Mouse (Mus musculus) retina, postnatal 7 days (tissue): ENCODE data around the gene Hmcn1.

Source experiments
- DNase-seq: peaks from one replicate; pipeline ENCODE4 v3.0.0-alpha.2; 2012; ENCODE audit warnings: low read depth, low spot score

Gene Hmcn1

DNA sequence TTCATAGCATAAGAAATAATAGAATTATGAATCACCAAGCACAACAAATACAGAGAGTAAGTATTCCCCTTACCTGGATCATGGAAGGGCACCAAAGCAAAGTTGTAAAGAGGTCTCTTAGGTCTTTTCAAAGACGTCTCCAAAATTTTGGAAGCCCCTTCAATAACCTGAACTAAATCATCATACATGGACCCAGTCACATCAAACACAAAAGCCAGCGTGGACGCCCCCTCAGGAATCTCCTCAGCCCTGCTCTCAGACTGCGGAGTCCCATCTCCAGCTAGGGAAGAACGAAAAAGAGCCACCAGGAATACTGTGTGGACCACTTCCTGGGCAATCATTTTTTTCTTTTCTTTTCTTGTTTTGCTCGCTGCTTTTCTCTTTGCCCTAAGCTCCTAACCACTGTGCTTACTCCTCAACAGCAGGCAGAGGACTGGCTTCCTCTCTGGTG, 499 bp downstream of the Hmcn1 start:
- DNase-seq = no peak

GRCm38 (mm10) chr1:150991745-150992554, 1.3 kb downstream of the Hmcn1 start:
- DNase-seq = no peak

DNA sequence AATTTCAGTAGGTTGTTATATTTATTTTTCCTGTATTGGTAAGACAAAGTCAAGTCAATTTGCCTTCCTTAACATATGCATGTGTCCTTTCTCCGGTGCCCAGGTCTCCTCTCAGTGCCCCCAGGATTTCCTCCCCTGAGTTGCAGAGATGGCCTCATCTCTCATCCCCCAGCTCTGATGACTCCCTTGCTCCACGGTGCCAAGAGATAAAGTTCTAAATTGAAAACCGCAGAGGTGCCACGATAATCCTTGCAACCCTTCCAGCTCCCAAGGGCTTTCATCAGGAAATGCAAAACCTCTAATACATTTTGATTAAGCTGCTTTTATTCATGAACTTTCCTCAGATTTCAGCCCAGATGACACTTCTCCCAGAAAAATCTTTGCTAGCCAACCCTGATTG, 8.3 kb downstream of the Hmcn1 start:
- DNase-seq = no peak

- no peak for DNase-seq
Observed at GRCm38 (mm10) chr1:150984092-150984503, 9.1 kb downstream of the Hmcn1 start.

DNA sequence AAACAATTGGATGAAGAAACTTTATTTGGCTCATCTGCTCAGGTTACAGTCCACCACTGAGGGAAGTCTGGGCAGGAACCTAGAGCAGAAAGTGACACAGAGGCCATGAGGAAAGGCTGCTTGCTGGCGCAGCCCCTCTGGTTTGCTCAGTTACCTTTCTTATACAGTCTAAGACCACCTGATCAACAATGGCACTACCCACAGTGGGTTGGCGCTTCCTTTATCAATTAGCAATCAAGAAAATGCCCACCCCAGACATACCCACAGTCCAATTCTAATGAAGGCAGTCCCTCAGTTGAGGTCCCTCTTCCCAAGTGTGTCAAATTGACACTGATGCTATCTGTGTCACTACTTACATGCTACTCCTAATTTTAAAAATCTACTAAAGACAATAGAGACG, 14.6 kb downstream of the Hmcn1 start:
- DNase-seq = no peak

- DNase-seq = no peak
Observed at GRCm38 (mm10) chr1:150976263-150976662, 17.0 kb downstream of the Hmcn1 start.

GRCm38 (mm10) chr1:150959486-150960074, 33.7 kb downstream of the Hmcn1 start:
- no peak for DNase-seq

GRCm38 (mm10) chr1:150951004-150951403, 42.2 kb downstream of the Hmcn1 start:
- DNase-seq = no peak

GRCm38 (mm10) chr1:150950046-150950445, 43.2 kb downstream of the Hmcn1 start:
- DNase-seq = peak; percentile 5

DNA sequence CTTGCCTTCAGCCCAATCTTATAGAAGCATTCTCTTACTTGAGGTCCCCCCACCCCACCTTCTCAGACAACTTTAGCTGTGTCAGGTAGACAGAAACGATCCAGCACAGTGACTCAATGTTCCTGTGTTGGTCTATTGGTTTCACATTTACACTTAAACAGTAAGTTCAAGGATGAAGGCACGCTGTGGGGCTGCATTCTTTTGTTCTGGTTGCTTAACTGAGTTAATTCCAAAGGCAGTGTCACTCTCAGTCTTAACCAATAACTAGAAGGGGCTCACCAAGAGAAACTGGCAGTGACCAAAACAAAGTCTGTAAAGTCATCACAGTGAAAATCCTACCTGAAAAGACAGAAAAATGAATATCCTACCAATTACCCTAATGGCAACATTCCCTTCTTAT, 44.3 kb downstream of the Hmcn1 start:
- DNase-seq = no peak

DNA sequence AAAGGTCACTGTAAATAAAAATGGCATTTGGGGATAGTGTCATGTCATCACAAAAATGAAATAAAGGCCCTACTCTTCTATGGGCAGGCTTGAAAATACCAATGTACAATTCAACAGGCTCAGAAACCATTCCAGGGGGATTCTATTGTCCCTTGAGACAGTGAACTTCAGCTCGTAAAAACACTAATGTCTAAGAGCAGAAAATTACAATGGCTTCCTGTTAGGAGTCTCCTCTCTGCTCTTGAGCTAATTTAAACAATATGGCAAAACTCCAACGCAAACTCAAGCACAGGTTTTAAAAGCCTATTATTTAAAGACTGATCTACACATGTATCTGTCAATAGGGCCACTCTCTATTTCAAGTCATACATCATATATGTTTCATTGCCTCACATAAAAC, 49.6 kb downstream of the Hmcn1 start:
- no peak for DNase-seq

DNA sequence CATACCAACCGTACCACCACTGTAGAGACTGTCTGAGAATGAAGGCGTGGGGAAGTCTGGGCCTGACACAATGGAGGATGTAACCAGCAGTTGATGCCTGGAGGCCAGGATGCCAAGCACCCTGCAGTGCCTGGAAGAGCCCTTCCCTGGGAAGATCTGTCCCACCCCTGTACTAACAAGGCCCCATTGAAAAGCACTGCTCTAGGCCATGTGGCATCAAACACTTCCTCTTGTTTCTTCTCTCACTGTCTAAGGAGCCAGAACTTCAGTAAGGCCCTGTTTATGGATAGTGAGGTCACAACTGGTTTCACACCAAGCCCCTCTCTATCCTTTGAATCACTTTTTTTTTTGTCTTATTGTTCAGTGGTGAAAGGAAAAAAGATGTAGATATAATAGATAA, 51.1 kb downstream of the Hmcn1 start:
- no peak for DNase-seq

- no peak for DNase-seq
Observed at GRCm38 (mm10) chr1:150936821-150937220, 56.4 kb downstream of the Hmcn1 start.

DNA sequence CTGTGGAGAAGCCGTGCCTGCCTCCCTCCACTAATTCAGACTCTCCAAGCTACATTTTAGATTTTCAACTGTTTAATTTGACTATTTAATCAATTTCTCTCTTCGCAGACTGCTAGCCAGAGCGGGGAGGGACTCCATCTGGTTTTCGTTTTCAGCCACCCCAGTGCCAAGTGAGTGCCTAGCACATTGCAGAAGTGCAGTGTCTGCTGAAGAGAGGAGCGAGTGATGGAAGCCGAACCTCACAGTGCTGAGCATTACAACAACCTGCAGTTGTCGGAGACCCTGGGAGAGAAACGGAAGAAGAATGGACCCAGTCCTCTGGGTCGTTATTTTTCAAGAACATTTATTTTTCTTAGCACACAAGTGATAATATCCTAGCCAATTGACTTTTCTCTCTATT, 59.6 kb downstream of the Hmcn1 start:
- no peak for DNase-seq

- DNase-seq = no peak
Observed at GRCm38 (mm10) chr1:150920860-150921259, 72.4 kb downstream of the Hmcn1 start.

DNA sequence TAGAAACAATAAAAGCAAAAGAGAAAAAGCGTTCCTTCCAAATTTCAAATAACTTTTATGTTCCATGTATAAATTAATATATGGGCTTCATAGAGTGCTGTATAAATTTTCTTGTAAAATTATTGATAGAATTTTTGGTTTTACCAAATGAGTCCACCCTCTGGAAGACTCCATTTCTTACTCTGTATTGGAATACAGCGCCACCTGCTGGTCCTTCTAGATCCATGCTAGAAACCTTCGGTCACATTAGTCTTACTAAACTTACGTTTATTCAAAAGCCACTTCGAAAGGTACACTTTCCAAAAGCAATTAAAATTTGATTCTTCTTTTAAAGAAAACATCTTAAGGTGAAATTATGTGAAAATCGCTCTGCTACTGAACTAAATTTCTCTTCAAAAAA, 73.0 kb downstream of the Hmcn1 start:
- DNase-seq = peak; percentile 25

DNA sequence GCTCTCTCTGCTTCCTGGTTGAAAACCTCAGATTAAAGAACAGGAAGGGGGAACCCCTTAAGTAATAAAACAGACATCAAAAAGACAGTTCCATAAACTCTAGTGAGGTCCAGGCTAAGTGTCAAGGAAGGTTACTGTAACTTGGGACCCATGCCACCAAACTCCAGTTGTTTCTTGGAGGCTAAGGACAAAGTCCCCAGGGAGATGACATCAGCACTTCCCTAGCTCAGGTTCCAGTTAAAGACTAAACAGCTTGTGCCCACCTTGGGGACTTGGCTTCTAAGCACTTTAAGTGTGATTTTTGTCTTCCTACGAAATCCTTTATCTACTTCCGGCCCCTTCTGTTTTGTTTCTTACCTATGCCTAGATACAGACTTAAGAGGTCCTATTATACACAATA, 78.3 kb downstream of the Hmcn1 start:
- DNase-seq = no peak

- no peak for DNase-seq
Observed at GRCm38 (mm10) chr1:150913586-150914136, 79.6 kb downstream of the Hmcn1 start.

GRCm38 (mm10) chr1:150909642-150910041, 83.6 kb downstream of the Hmcn1 start:
- DNase-seq = no peak

DNA sequence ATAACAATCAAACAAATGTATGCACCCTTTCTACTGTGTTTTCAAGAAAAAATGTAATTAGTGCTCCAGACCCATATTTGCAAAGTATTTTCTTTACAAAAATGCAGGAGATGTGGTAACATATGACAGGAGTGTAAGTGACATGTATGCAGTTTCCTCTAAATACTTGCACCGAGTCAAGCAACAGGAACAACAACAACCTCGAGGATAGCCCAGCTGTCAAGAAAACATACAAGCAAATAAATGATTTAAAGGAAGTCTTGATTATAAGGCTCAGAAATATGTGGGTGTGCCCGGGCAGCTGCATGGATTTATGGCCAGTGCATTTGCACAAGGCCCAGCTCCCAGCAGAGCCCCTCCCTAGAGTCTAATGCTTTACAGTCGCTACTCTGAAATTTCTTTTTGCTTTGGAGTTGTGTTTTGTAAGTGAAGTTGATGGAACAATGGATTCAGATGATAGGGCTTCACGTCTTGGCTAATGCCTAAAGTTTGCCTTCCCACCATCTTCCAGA, 99.5 kb downstream of the Hmcn1 start:
- DNase-seq = no peak

- DNase-seq = no peak
Observed at GRCm38 (mm10) chr1:150890017-150890416, 103.2 kb downstream of the Hmcn1 start.

DNA sequence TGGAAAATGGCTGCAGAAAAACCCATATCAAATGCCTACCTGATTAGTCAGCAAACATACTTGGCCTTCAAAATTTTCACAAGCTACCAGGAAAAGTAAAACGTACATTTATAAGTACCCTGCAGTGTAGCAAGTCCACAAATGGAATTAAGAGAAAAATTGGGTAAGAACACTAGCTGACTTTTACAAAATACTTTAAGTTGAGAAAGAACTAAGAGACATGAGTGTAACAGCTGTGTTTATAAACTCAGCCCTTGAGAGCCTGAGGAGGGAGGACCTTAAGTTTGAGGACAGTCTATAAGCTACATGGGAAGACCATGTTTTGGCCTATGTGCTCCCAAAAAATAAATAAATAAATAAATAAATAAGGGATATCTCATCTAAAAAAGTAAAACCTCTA, 107.0 kb downstream of the Hmcn1 start:
- no peak for DNase-seq

DNA sequence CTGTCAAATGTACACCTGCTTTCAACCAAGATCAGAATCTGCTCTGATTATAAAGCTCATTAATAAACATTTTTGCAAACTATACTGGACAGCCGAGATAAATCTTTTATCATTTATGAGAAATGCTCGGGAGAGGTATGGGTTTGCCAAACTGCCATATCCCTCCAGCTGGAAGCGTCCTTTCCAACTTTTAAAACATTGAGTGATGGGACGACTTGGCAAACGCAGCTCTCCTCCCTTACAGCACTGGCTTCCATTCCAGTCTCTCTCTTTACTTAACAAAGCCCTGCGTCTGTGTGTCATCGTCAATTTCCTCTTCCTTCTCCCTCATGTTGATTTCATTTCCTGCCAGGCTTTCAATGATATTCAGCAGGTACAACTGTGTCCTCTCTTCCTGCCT, 114.8 kb downstream of the Hmcn1 start:
- DNase-seq = no peak
